Mouse (Mus musculus) heart, adult 11 months (tissue): ENCODE results near the gene Ifitm7.

Source experiments
- DNase-seq: peaks from one replicate; pipeline ENCODE4 v3.0.0; 2022

The Ifitm7 gene

DNA sequence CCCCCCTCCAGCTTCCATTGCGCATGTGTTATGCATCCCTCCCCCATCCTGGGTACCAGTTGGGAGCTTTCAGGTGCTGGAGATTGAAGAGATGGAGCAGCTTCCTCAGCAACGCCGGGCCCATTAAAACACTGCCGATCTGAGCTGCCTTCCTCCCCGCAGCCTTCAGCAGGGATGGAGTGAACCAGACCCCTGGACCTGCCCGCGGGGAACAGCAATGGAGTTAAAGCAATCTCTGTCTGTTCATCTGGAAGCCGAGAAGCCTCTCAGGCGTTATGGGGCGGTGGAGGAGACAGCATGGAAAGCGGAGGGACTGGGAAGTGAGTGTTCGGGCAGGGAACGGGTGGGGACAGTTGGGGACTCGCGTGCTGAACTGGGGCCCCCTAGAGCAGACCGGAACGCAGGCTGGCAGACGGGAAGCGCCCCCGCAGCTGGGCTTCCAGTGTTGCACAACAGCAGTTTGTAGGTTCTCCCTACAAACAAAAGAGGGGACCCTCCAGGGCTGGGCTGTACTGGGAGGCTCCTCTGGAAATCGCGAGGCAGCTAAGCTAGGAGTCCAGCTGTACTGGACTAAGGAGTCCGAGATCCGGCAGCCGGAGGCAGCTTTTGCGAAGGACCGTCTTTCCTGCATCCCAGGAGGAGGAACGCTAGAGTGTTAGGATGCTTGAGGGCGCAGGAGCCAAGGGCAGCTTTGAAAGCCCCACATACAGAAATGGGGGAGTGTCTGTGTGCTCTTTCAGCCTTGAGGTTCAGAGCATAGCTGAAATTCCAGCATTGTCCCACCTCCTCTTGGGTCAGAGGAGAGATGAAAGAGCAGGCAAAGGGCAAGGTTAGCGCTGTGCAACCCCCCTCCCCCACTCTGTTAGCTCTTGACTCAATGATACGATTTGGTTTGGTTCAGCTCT, at the start of gene Ifitm7, which contains the start of gene 2900011O08Rik:
TSS of gene Ifitm7 (minus strand) at position 315 of the 905 bp plus-strand sequence.
TSS of gene 2900011O08Rik (plus strand) at position 31 of the 905 bp plus-strand sequence.
- peak; percentile 75 for DNase-seq

DNA sequence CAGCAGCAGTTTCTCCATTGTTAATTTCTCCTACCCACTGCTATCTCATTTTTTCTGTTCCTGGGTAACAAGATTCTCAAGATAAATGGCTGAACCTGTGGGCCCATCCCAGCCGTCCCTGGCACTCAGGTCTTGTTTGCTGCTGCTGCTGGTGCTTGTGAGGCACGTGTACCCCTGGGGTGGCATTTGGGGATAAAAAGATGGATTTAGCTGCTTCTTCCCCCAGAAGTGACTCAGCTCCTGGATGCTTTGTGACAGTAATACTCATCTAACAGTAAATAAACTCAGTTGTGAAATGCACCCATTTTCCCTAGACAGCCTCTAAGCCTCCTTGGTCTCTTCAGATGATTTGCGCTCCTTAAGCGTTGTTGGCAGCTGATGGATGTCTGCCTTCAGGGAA, 46.4 kb upstream of the Ifitm7 start:
- peak; percentile 27 for DNase-seq

DNA sequence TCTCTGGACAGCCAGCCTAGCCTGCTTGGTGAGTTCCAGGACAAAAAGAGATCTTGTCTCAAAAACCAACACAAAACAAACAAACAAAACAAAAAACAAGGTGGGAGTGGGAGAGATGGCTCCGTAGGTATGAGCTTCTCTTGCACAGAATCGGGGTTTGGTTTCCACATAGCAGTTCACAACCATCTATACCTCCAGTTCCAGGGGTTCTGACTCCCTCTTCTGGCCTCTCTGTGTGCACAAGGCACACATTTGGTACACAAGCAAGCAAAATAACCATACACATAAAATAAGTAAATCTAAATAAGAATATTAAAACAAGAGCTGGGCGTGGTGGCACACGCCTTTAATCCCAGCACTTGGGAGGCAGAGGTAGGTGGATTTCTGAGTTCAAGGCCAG, 44.0 kb upstream of the Ifitm7 start:
- peak; percentile 33 for DNase-seq

DNA sequence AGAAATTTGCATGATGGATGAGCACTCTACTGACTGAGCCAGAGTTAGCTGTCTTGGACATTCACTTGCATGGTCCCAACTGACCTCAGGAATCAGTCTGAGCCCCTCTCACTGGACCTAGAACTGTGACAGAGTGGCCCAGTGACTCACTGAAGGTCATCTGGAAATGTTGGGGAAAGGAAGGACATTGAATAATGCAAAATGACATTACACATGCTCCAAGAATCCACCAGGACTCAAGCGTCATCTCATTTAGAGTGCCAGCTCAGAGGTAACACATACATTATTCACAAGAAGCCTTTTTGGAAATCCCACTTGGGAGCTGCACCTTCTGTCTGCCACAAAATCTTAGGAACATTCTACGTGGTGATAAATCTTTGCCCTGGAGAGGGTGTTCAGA, 43.2 kb upstream of the Ifitm7 start:
- DNase-seq, result peak; percentile 58

DNA sequence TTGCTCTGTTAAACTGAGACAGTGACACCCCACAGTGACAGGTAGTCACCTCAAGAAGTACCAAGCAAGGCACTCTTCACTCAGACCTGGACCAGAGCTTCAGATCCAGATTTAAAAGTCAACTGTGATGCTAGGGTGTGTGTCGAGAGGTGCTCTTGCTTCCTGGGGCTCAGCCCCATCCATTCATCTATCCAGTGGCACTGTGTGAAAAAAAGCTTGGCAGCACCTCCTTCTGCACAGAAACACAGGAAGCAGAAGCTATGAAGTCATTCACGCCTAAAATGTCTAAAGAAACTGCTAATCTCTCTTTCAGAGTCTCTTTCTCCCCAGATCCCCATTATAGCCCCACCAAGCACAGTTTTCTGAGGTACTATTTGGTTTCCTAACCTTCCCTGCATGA, 42.4 kb upstream of the Ifitm7 start:
- peak; percentile 61 for DNase-seq

DNA sequence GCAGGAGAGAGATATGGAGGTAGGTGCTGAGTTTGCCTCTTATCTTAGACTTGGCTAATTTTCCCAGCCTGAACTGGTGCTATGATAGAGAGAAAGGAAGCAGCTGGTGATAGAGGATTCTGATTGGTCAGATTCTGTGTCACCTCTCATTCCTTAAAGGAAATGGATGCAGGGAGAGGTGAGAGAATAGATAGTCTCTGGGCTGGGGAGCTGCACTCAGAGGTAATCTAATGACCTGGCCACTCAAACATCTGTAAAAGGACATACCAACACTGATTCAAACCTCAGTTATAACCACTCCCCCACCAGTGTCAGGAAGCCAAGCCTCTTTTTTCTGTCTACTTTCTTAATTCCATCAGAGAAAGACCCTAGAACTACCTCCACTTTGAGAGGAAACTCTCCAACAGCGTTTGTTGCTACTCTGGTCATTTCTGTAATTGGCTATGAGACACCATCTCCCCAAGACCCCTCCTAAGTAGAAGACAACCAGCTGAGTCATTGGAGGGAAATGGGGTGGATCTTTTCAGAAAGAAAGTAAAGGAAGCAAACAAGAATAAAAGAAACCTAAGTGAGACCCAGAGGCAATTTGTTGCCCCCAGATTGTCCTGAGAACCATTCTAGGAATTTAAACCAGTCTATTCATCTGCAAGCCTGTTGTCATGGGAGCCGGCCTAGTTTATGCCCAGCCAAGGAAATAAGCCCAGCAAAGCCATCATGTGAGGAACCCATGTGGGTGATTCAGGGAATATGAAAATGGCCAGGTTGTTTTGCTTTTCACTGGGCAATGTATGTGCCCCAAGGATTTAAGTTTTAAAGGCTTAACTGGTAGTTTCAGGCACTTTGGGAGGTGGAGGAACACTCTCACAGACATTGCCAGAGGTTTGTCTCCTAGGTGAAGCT, 38.7 kb upstream of the Ifitm7 start:
- peak; percentile 79 for DNase-seq

DNA sequence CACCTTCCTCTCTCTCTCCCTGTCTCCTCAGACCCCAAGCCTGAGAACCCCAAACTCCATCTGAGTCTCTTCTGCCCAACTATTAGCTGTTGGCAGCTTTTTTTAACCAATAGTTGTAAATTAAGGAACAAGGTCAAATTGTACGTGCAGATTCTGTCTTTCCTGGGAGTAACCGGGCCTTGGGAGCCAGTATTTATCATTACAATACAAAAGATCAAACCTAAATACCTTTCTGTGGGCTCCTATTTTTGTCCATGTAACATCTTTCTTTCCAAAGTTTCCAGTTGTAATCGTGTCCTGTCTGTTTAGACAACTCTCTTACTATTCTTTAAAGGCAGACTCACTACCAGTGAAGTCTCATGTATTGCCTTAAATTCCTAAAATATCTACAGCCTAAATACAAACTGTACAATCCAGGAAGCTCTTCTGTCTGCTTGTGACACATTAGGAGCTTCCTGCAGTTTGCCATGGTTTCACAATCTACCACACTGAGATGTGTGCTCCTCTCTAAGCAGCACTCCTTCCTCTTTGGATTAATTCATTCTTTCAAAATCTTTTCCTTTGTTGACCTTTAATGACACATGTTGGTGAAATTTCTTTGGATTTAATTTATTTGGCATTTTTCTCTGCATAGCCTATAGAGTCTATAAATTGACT, 34.6 kb upstream of the Ifitm7 start:
- DNase-seq, result peak; percentile 16

DNA sequence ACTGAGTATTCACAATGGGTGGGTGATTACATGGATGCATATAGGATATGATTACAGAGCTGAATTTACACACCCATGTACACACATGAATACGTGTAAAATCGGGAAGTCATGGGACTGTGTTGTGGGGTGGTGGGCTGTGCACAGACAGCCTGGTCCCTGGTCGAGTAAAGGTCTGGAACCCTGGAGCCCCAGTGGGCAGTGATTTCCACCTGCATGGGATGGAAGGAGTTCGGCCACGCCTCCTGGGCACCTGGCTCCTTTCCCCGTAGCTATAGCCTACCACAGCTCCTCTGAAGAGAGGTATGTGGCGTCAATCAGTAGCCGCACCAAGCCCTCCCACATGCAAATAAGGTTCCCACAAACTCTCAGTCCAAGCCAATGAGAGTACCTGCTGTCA, 30.6 kb upstream of the Ifitm7 start:
- peak; percentile 73 for DNase-seq

DNA sequence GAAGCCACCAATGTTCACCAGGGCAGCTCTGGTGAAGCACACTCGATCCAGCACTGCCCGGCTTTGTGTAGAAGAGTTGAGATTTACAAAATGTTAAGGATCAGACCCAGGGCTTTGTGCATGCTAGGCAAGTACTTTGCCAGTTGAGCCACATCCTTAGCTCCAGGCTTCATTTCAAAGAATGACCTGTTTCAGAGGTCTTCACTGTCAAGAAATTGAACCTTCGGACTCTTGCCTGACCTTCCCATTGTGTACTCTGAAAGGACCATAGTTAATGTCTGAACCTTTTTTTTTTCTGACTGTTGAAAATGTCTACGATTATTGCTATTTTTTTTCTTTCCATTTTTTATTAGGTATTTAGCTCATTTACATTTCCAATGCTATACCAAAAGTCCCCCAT, 23.3 kb upstream of the Ifitm7 start:
- DNase-seq, result peak; percentile 27

DNA sequence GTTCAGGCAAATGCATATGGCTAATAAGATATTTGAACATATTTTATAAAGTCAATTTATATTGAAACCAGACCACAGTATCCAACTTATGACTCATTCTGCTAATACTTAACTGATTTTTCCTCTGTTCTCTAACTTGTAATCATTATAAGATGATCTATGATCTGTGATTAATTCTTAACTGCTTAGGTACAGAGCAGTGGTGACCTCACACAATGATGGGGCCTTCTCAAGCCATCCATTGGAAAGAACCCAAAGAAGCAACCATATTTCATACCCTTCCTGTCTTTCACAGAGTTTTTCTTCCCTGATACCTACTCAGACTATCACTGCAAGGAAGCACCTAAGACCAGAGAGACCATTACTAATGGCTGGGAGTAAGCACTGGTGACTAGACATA, 22.0 kb upstream of the Ifitm7 start:
- no peak for DNase-seq

DNA sequence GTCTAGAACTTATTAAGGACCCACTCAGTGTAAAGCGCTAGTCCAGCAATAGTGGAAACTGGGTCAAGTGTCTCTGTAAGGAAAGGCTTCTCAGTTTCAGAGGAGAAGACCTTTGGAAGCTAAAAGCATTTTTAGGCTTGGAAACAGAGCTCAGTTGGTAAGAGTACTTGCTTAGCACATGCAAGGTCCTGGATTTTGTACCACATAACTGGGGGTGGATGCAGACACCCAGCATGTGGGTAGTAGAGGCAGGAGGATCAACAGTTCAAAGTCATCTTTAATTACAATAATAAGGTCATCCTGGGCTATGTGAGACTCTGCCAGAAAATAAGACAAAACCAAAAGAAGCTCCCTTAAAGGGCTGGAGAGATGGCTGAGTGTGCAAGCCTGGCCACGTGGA, 21.4 kb upstream of the Ifitm7 start:
- no peak for DNase-seq

DNA sequence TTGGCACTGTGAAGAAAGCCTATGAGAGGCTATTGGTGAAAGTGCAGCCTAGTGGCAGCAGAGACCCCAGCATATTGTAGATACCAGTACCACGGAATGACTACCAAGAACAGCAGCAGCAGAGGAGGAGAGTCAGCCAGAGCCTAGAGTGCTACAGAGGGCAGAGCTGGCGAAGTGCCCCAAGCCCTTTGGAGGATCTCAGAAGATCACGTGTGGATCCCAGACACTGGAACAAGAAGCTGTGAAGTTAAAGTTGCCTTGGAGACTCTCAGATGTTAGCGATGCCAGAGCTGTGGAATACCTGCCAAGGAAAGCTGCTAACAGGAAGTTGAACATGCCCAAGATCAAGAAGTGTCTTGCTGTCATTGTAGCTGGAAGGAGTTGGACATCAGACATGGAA, 18.6 kb upstream of the Ifitm7 start:
- no peak for DNase-seq

DNA sequence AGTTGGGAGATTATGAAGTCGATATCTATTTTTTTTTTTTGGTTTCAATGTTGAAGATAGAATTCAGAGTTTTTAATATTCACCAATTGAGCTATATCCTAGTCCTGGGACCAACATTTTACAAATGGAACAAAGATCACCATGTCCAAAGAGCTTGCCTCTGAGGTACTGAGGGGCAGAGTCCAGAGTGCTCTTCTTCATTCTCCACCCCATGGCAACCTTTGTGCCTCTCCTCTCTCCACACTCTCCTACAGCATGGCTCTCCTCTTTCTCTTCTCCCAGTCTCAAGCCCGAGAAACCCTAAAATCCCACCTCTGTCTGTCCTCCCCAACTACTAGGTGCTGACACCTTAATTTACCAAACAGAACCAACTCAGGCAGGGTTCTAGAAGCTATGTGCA, 18.0 kb upstream of the Ifitm7 start:
- no peak for DNase-seq

DNA sequence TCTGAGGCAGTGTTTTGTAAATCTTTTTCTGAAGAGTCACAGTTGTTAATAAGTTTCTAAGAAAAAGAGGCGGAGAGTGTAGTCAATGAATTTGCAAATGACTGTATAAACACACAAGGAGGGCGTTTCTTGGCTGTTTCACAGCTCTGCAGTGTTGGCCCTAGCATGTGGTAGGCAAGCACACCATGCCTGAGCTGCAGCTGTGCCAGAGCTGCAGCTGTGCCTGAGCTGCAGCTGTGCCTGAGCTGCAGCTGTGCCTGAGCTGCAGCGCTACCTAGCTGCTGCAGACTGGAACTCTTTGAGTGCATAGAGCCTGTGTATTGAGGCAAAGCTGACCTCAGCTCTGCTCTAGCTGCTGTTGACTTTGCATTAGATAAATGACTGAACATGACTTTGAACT, 17.5 kb upstream of the Ifitm7 start:
- peak; percentile 34 for DNase-seq

DNA sequence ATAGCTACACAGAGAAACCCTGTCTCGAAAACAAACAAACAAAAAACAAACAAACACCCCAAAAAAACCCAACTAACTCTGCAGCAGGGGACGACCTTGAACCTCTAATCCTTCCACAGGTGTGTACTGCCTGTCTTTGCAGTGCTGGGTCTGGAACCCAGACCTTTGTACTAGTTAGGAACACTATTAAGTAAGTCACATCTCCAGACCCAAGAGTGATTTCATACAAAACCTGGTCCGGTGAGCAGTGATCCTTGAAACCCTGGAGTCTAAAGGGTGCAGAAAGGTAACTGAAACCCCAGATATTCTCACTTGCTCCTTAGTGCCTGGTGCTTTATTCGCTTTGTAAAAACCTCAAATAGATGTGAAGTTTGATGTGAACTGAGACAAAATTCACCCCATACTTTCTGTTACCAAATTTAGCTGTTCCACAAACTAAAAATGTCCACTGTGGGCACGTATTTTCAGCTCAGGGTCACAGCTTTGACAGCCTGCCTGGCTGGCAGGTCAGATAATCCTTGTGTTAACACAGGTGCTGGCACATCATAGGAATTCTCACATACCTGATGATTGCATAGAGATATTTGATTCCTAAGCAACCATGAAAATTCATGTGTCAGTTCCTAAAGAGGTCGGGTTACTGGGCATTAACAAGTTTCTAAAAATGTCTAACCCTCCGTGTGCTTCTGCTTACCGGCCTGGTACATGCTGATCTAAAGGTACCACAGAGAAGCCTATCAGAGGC, 16.9 kb upstream of the Ifitm7 start:
- DNase-seq, result peak; percentile 65

DNA sequence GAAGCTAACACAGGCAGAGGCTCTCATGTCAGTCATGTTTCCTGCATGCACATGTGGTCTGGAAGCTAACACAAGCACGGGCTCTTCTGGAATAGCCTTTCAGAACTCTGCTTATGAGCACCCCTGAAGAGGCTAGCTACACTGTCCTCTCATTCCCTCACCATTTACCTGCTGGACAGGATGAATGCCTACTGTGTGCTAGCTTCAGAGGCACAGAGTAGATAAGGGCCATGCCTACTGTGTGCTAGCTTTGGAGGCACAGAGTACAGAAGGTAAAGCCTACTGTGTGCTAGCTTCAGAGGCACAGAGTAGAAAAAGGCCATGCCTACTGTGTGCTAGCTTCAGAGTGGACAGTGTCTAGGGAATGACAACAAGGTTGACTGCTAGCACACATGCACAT, 7.8 kb upstream of the Ifitm7 start:
- no peak for DNase-seq

DNA sequence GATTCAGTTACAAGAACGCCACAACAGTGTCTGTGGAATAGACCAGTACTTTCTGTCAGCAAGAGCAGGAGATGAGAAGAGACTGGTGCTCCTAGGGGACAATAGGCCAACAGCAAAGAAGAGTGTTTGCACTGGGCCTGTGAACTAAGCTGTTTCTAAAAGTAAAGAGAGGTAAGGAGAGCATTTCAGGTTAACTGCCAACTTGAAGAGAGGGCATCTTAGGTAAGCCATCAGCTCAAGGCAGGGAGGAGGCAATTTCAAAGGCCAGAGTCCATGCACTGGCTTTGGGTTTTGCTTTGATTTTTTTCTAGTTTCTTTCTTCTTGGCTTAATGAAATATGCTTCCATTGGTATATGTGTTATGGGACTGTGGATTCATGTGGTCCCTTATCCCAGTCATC, 7.4 kb upstream of the Ifitm7 start:
- DNase-seq, result no peak

DNA sequence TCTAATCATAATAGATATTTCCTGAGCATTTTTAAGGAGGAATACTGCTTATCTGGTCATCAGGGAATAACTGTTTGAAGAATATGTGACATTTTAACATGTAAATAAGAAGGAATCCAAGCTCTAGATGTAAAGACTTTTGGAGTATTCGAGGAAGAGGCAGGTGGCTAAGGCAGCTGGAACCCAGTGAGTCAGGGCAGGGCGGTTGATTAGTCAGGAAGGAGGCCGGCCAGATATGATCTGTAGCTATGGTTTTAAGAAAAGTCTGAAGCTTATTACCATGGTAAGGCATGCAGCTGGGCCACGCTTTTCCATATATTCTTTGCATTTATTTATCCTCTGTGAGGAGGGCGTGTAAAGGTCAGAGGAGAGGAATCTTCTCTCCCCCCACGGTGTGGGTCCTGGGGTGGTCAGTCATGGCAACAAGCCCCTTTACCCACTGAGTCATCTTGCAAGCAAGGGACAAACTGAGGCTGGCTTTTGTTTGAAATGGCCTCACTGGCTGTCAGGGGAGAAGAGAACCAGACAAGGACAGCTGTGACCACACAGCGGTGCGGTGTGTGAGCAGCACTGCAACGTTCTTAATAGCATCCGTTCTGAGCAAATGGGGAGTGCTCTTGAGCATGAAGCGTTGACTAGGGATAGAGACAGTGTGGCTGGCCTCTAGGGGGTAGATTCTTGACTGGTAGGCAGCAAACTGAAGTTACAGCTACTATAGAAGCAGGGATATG, 6.0 kb upstream of the Ifitm7 start:
- DNase-seq, result no peak

DNA sequence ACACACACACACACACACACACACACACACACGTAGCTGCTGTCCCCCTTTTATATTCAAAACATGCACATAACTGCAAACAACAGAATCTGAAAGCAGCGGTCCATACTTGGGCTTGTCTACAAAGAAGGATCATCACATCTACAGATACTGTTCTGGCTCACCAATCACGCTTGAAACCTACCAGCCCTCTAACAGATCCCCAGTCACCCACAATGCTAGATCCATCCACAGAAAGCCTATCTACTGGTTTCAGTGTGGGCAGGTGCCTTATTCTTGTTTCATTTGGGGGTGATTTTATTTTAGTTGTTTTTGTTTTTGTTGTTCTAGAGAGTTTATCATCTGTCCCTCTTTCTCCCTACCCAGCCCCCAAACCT, 503 bp downstream of the Ifitm7 start:
- peak; percentile 8 for DNase-seq

DNA sequence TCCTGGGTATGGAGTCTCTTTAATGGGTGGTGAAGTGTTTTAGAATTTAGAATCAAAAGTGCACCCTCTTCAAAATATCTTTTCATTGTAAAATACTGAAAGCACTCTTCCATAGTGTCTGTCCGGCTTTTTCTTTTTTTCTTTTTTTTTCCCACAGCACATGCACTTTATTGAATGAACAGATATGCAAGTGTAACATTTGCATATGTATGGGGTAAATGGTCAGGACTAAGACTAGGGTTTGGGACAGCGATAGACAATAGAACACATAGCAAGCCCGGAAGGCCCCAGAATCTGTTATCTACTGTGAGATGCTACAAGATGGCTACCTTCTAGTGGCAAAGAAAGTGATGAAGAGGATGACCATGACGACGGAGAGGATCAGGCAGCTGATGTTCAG, 3.5 kb downstream of the Ifitm7 start:
- no peak for DNase-seq

DNA sequence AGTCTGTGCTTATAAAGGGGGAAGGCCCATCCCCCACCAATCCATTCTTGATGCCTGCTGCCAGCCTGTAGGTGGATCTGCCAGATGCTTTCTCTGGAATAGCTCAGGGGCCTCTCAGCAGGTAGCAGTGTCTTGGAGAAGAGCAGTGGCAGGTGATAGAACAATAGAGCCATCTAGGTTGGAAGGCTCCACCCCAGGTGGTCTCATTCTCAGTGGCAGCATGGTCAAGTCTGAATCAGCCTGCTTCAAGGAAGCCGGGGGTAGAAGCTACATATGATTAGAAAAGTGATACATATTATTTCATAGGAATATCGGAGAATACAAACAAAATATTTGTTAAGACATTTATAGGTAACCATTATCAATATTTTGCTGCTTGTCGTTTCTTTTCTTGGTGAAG, 5.0 kb downstream of the Ifitm7 start:
- DNase-seq, result peak; percentile 40

DNA sequence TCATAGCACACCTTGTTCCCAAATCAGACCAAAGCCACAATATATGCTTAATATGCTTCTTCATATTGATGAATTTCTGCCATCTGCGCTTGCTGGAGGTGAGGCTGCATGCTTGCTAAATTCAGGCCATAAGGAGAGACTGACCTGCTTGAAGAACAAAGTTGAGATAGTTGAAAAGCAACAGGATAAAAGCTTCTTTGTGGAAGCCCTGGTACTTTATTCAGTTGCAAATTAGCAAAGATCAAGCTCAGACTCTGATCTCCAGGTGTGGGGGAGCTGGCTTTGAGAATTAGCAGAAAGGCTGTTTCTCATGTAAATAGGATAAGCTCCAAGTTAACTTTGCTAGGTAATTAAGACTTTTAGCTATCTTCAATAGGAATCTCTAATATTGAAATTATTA, 9.7 kb downstream of the Ifitm7 start:
- DNase-seq, result peak; percentile 24
